Mouse (Mus musculus): Measurements from ENCODE around the gene Fam120a. TPM values are rescaled to one million over a fixed set of nuclear protein-coding genes. Genes with fewer than 3 reads are reported as not detected.

The Fam120a gene
- polyA plus RNA-seq, 1 experiment from 2014 or later: 22.8 TPM

DNA sequence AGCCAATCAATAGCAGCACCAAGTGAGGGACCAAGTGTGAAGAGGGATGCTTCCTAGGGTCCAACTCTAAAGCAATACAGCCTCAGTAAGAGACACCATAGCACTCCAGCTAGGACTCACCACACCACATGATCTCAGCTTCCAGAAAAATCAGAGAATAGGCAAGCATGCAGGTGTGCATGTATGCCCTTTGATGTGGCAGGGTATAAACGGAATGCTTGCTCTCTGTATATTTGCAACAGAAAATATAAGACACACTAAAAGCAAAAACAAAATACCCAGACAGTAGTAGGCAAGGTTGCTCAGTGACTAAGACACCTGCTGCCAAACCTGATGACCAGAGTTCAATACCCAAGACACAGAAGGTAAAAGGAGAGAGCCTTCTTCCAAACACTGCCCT lies 124.3 kb downstream of the Fam120a start:
- H3K4me2 ChIP-seq (ENCODE audit: low read depth, low read length): no peak overlapping the region
- H3K9ac ChIP-seq (ENCODE audit: low read length): no peak overlapping the region
- H3K36me3 ChIP-seq (ENCODE audit: control insufficient read depth, insufficient read depth, low read length): no peaks in the 10 kb centered on the region
- no peaks in the 10 kb centered on the region for H3K27me3 ChIP-seq (ENCODE audit: control insufficient read depth, insufficient read depth, low read depth, low read length)
- 85% methylated on average over 1 of the region's 1 CpGs for WGBS
- peaks cover 5% of the 10 kb centered on the region for H3K4me1 ChIP-seq (replicated peaks; ENCODE audit: control insufficient read depth, insufficient read depth, low read length)
- no peak for ATAC-seq (ENCODE audit: low read depth)
- H3K4me3 ChIP-seq (ENCODE audit: low read length): no peak overlapping the region
- no peak overlapping the region for H3K27ac ChIP-seq (ENCODE audit: low read length)
- H3K9me3 ChIP-seq (ENCODE audit: control insufficient read depth, low read length): no peaks in the 10 kb centered on the region

- Histone ChIP-seq H3K4me2 (ENCODE audit: low read depth, low read length) (no peak overlapping the region), H3K36me3 (ENCODE audit: control insufficient read depth, insufficient read depth, low read length) (no peaks in the 10 kb centered on the region), H3K9ac (ENCODE audit: low read length) (no peak overlapping the region), H3K27ac (ENCODE audit: low read length) (no peak overlapping the region), H3K4me1 (replicated peaks; ENCODE audit: control insufficient read depth, insufficient read depth, low read length) (peaks cover 4% of the 10 kb centered on the region), H3K27me3 (ENCODE audit: control insufficient read depth, insufficient read depth, low read depth, low read length) (no peaks in the 10 kb centered on the region), H3K4me3 (ENCODE audit: low read length) (no peak overlapping the region), H3K9me3 (ENCODE audit: control insufficient read depth, low read length) (no peaks in the 10 kb centered on the region)
- 60% methylated on average over 5 of the region's 5 CpGs for WGBS
- no peak for ATAC-seq (ENCODE audit: low read depth)
Measured at GRCm38 (mm10) chr13:48841905-48842592, 125.8 kb downstream of the Fam120a start.

DNA sequence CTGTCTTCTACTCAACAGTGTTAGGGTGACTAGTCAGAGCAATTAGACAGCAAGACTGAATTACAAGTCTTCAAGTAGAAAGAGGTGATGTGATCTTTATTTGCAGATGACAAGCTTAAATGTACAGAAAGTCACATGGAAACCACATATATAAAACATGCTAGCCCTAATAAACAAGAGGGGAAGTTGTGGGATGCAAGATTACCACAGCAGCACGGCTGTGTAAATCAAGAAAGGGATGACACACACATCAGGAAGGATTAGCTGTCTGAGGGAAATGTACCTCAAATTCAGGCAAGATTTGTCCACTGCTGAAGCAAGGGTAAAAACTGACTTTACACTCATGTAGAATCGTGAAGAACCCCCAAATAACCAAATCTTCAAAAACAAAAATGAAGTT lies 129.5 kb downstream of the Fam120a start:
- no peaks in the 10 kb centered on the region for H3K27me3 ChIP-seq (ENCODE audit: control insufficient read depth, insufficient read depth, low read depth, low read length)
- H3K9me3 ChIP-seq (ENCODE audit: control insufficient read depth, low read length): no peaks in the 10 kb centered on the region
- no peak overlapping the region for H3K27ac ChIP-seq (ENCODE audit: low read length)
- no peak overlapping the region for H3K9ac ChIP-seq (ENCODE audit: low read length)
- H3K4me1 ChIP-seq (replicated peaks; ENCODE audit: control insufficient read depth, insufficient read depth, low read length): no peaks in the 10 kb centered on the region
- no peaks in the 10 kb centered on the region for H3K36me3 ChIP-seq (ENCODE audit: control insufficient read depth, insufficient read depth, low read length)
- no peak overlapping the region for H3K4me3 ChIP-seq (ENCODE audit: low read length)
- H3K4me2 ChIP-seq (ENCODE audit: low read depth, low read length): no peak overlapping the region
- no peak for ATAC-seq (ENCODE audit: low read depth)
- WGBS: 69% methylated on average over 2 of the region's 2 CpGs

- Histone ChIP-seq H3K4me1 (replicated peaks; ENCODE audit: control insufficient read depth, insufficient read depth, low read length) (no peaks in the 10 kb centered on the region), H3K27me3 (ENCODE audit: control insufficient read depth, insufficient read depth, low read depth, low read length) (no peaks in the 10 kb centered on the region), H3K9ac (ENCODE audit: low read length) (no peak overlapping the region), H3K4me2 (ENCODE audit: low read depth, low read length) (no peak overlapping the region), H3K4me3 (ENCODE audit: low read length) (no peak overlapping the region), H3K27ac (ENCODE audit: low read length) (no peak overlapping the region), H3K9me3 (ENCODE audit: control insufficient read depth, low read length) (no peaks in the 10 kb centered on the region), H3K36me3 (ENCODE audit: control insufficient read depth, insufficient read depth, low read length) (no peaks in the 10 kb centered on the region)
- WGBS: 54% methylated on average over 6 of the region's 6 CpGs
- ATAC-seq (ENCODE audit: low read depth): no peak
Measured at GRCm38 (mm10) chr13:48837537-48837936, 130.3 kb downstream of the Fam120a start.

DNA sequence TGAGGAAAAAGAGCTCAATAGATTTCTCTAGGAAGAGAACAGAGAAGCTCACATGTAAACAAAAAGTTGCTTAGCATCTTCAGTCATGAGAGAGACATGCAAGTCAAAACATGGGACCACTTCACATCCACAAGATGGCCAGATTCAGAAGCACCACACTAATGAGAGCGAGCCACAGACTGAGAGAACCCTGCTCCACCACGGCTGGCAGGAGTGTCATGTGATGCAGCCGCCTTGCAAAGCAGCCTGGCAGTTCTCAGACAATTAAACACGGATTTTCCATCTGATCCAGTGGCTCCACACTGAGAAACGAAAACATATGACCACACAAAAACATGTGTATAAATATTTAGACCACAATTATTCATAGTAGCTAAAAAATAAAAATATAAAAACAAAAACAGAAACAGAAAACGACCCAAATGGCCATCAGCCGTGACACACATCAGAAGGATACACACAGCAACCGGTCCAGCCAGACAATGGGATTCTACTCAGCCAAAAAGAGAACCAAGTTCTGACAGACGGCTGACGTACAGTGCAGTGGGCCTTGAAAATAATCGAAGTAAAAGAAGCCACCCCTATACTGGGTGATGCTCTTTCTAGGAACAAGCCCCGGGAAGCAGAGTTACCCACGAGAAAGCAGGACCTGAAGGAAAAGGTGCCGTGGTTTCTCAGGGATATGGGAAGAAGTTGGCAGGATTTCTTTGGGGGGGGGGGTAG lies 137.1 kb downstream of the Fam120a start:
- Histone ChIP-seq H3K4me3 (ENCODE audit: low read length) (no peak overlapping the region), H3K4me1 (replicated peaks; ENCODE audit: control insufficient read depth, insufficient read depth, low read length) (no peaks in the 10 kb centered on the region), H3K4me2 (ENCODE audit: low read depth, low read length) (no peak overlapping the region), H3K9ac (ENCODE audit: low read length) (no peak overlapping the region), H3K27ac (ENCODE audit: low read length) (no peak overlapping the region), H3K9me3 (ENCODE audit: control insufficient read depth, low read length) (no peaks in the 10 kb centered on the region), H3K27me3 (ENCODE audit: control insufficient read depth, insufficient read depth, low read depth, low read length) (no peaks in the 10 kb centered on the region), H3K36me3 (ENCODE audit: control insufficient read depth, insufficient read depth, low read length) (peaks cover 19% of the 10 kb centered on the region)
- ATAC-seq (ENCODE audit: low read depth): no peak
- WGBS: 77% methylated on average over 14 of the region's 14 CpGs

DNA sequence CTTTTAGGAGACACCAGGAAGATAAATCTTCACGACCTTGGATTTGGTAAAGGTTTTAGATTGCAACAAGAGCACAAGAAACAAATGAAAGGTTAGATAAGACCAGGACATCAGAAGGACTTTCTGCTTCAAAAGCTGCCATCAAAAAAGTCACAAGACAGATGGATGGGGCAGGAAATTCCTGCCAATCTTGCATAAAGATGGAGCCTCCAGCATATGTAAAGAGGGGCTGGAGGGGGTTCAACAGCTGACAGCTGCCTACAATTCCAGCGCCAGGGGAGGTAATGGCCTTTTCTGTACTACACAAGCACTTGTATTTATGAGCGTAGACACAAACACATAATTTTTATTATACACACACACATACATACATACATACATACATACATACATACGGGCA lies 138.0 kb downstream of the Fam120a start:
- Histone ChIP-seq H3K4me1 (replicated peaks; ENCODE audit: control insufficient read depth, insufficient read depth, low read length) (no peaks in the 10 kb centered on the region), H3K4me3 (ENCODE audit: low read length) (no peak overlapping the region), H3K9ac (ENCODE audit: low read length) (no peak overlapping the region), H3K9me3 (ENCODE audit: control insufficient read depth, low read length) (no peaks in the 10 kb centered on the region), H3K4me2 (ENCODE audit: low read depth, low read length) (no peak overlapping the region), H3K36me3 (ENCODE audit: control insufficient read depth, insufficient read depth, low read length) (peaks cover 25% of the 10 kb centered on the region), H3K27me3 (ENCODE audit: control insufficient read depth, insufficient read depth, low read depth, low read length) (no peaks in the 10 kb centered on the region), H3K27ac (ENCODE audit: low read length) (no peak overlapping the region)
- 78% methylated on average over 4 of the region's 4 CpGs for WGBS
- ATAC-seq (ENCODE audit: low read depth): no peak

Other genes starting within 250 kb of the Fam120a start
- 7.2 and 7.3 TPM in 2 replicates for gene Phf2, start 96.9 kb downstream of the Fam120a start, polyA plus RNA-seq (2015; fragmentation: Nextera tagmentation; extraction: Ambion mirVana)
- gene Wnk2, start 180.0 kb upstream of the Fam120a start, polyA plus RNA-seq (2015; fragmentation: Nextera tagmentation; extraction: Ambion mirVana): 0.85 and 0.98 TPM in 2 replicates
- 46.8 and 47.5 TPM in 2 replicates for gene Ninj1, start 219.5 kb upstream of the Fam120a start, polyA plus RNA-seq (2015; fragmentation: Nextera tagmentation; extraction: Ambion mirVana)
- 48.7 and 57.1 TPM in 2 replicates for gene Card19, start 248.0 kb upstream of the Fam120a start, polyA plus RNA-seq (2015; fragmentation: Nextera tagmentation; extraction: Ambion mirVana)